Mouse (Mus musculus) embryonic facial prominence, embryonic 10.5 days (tissue): ENCODE results near the gene Gm6993. TPM values are rescaled to one million over a fixed set of nuclear protein-coding genes. Genes with fewer than 3 reads are reported as not detected.
A peak's percentile ranks its signal among the peaks of the same experiment; 100 is the strongest.

Experiments
- DNase-seq: peaks from one replicate; pipeline ENCODE4 v3.0.0-alpha.2; 2017; ENCODE audit warnings: low spot score
- H3K27ac ChIP-seq: fragments of 300-500 bp; sonication (generic); replicated peaks from 2 replicates; pipeline ENCODE4 v1.5.1; 2016; ENCODE audit warnings: mild to moderate bottlenecking
- H3K27me3 ChIP-seq: fragments of 300-500 bp; sonication (generic); replicated peaks from 2 replicates; pipeline ENCODE4 v1.6.1; 2016; ENCODE audit warnings: low read depth, mild to moderate bottlenecking; ENCODE audit not compliant: poor library complexity, severe bottlenecking
- H3K36me3 ChIP-seq: fragments of 300-500 bp; sonication (generic); replicated peaks from 2 replicates; pipeline ENCODE4 v1.6.1; 2016; ENCODE audit warnings: mild to moderate bottlenecking, moderate library complexity
- H3K4me1 ChIP-seq: fragments of 300-500 bp; sonication (generic); 2 replicates; pipeline ENCODE4 v1.6.1; 2016
- H3K4me3 ChIP-seq: fragments of 300-500 bp; sonication (generic); 2 replicates; pipeline ENCODE4 v1.5.1; 2016; ENCODE audit warnings: mild to moderate bottlenecking, moderate library complexity
- H3K9me3 ChIP-seq: fragments of 300-500 bp; sonication (generic); 2 replicates; pipeline ENCODE4 v1.6.1; 2016; ENCODE audit warnings: mild to moderate bottlenecking
- WGBS: fragments of 180-500 bp; shearing (Covaris S2); methylation state at CpG from one replicate; pipeline ENCODE4 v1.1.7; 2016; 5-methylcytosine and 5-hydroxymethylcytosine counted together
- polyA plus RNA-seq: library from polyadenylated mRNA; unstranded; fragments of >200 nt; fragmentation: Nextera tagmentation; extraction: Ambion mirVana; gene quantifications from 2 replicates; pipeline ENCODE4 v1.2.1, GENCODE M21; 2016

Gm6993 gene
- polyA plus RNA-seq, 1 experiment from 2014 or later = not detected

GRCm38 (mm10) chr12:31244001-31244400 is 3.4 kb downstream of the Gm6993 start:
- H3K4me1 ChIP-seq = peaks cover 26% of the 10 kb centered on the region
- no peak overlapping the region for H3K4me3 ChIP-seq
- DNase-seq = no peak
- no peaks in the 10 kb centered on the region for H3K36me3 ChIP-seq
- no peak overlapping the region for H3K27ac ChIP-seq
- no peaks in the 10 kb centered on the region for H3K27me3 ChIP-seq
- WGBS = 93% methylated on average over 2 of the region's 2 CpGs
- H3K9me3 ChIP-seq = no peaks in the 10 kb centered on the region

- 88% methylated on average over 3 of the region's 3 CpGs for WGBS
- Histone ChIP-seq H3K9me3 (no peaks in the 10 kb centered on the region), H3K4me1 (peaks cover 23% of the 10 kb centered on the region), H3K4me3 (no peak overlapping the region), H3K27ac (no peak overlapping the region), H3K27me3 (no peaks in the 10 kb centered on the region), H3K36me3 (no peaks in the 10 kb centered on the region)
- DNase-seq = no peak
Observed at GRCm38 (mm10) chr12:31244691-31245090, 4.1 kb downstream of the Gm6993 start.

- DNase-seq = no peak
- no peaks in the 10 kb centered on the region for H3K36me3 ChIP-seq
- no peaks in the 10 kb centered on the region for H3K27me3 ChIP-seq
- no peaks in the 10 kb centered on the region for H3K9me3 ChIP-seq
- H3K4me1 ChIP-seq = peaks cover 22% of the 10 kb centered on the region
- H3K4me3 ChIP-seq = no peak overlapping the region
- H3K27ac ChIP-seq = no peak overlapping the region
- WGBS = 59% methylated on average over 3 of the region's 3 CpGs
Observed at GRCm38 (mm10) chr12:31246153-31246552, 5.6 kb downstream of the Gm6993 start.

- H3K9me3 ChIP-seq = no peaks in the 10 kb centered on the region
- 41% methylated on average over 3 of the region's 3 CpGs for WGBS
- DNase-seq = no peak
- H3K27ac ChIP-seq = no peak overlapping the region
- peaks cover 22% of the 10 kb centered on the region for H3K4me1 ChIP-seq
- H3K4me3 ChIP-seq = no peak overlapping the region
- no peaks in the 10 kb centered on the region for H3K27me3 ChIP-seq
- no peaks in the 10 kb centered on the region for H3K36me3 ChIP-seq
Observed at GRCm38 (mm10) chr12:31246615-31247014, 6.0 kb downstream of the Gm6993 start.

- H3K9me3 ChIP-seq = no peaks in the 10 kb centered on the region
- WGBS = 36% methylated on average over 3 of the region's 3 CpGs
- H3K4me3 ChIP-seq = no peak overlapping the region
- H3K27ac ChIP-seq = no peak overlapping the region
- H3K36me3 ChIP-seq = no peaks in the 10 kb centered on the region
- H3K4me1 ChIP-seq = peaks cover 22% of the 10 kb centered on the region
- H3K27me3 ChIP-seq = no peaks in the 10 kb centered on the region
- no peak for DNase-seq
Observed at GRCm38 (mm10) chr12:31248165-31248564, 7.6 kb downstream of the Gm6993 start.

- Histone ChIP-seq H3K4me1 (peaks cover 22% of the 10 kb centered on the region), H3K36me3 (no peaks in the 10 kb centered on the region), H3K9me3 (no peaks in the 10 kb centered on the region), H3K4me3 (no peak overlapping the region), H3K27ac (no peak overlapping the region), H3K27me3 (no peaks in the 10 kb centered on the region)
- WGBS = 40% methylated on average over 10 of the region's 10 CpGs
- DNase-seq = no peak
Observed at GRCm38 (mm10) chr12:31248681-31249080, 8.1 kb downstream of the Gm6993 start.

GRCm38 (mm10) chr12:31252259-31252658 is 11.7 kb downstream of the Gm6993 start:
- DNase-seq = no peak
- Histone ChIP-seq H3K4me3 (no peak overlapping the region), H3K36me3 (no peaks in the 10 kb centered on the region), H3K27ac (no peak overlapping the region), H3K9me3 (no peaks in the 10 kb centered on the region), H3K4me1 (peaks cover 13% of the 10 kb centered on the region), H3K27me3 (no peaks in the 10 kb centered on the region)
- WGBS = 68% methylated on average over 4 of the region's 4 CpGs

- H3K4me1 ChIP-seq = peaks cover 2% of the 10 kb centered on the region; the same call in 1 of the 2 replicates
- no peaks in the 10 kb centered on the region for H3K36me3 ChIP-seq
- H3K4me3 ChIP-seq = no peak overlapping the region
- H3K9me3 ChIP-seq = no peaks in the 10 kb centered on the region
- 0 out of 2 replicates have a peak, but pooled peaks cover under 1% of the 10 kb centered on the region for H3K27me3 ChIP-seq
- no peak overlapping the region for H3K27ac ChIP-seq
- WGBS = 84% methylated on average over 8 of the region's 8 CpGs
- DNase-seq = no peak
Observed at GRCm38 (mm10) chr12:31254978-31255377, 14.4 kb downstream of the Gm6993 start.

- H3K9me3 ChIP-seq = no peaks in the 10 kb centered on the region
- H3K27ac ChIP-seq = no peak overlapping the region
- peaks cover 3% of the 10 kb centered on the region; the same call in 1 of the 2 replicates for H3K27me3 ChIP-seq
- H3K4me1 ChIP-seq = no peaks in the 10 kb centered on the region
- 76% methylated on average over 9 of the region's 9 CpGs for WGBS
- no peak for DNase-seq
- H3K36me3 ChIP-seq = no peaks in the 10 kb centered on the region
- H3K4me3 ChIP-seq = no peak overlapping the region
Observed at GRCm38 (mm10) chr12:31256121-31256903, 15.7 kb downstream of the Gm6993 start.

- H3K27me3 ChIP-seq = peaks cover 50% of the 10 kb centered on the region
Observed at GRCm38 (mm10) chr12:31261882-31262281, 21.3 kb downstream of the Gm6993 start.

GRCm38 (mm10) chr12:31263921-31264320 is 23.4 kb downstream of the Gm6993 start:
- 24% methylated on average over 7 of the region's 7 CpGs for whole genome bisulfite sequencing
- Histone ChIP-seq H3K9me3 (no peaks in the 10 kb centered on the region), H3K4me1 (peaks cover 56% of the 10 kb centered on the region), H3K27me3 (peaks cover 62% of the 10 kb centered on the region), H3K36me3 (peaks cover 9% of the 10 kb centered on the region), H3K27ac (no peak overlapping the region), H3K4me3 (peak overlapping the region; percentile 77)
- DNase-seq = no peak

More at GRCm38 (mm10) chr12:31261882-31262281, 21.3 kb downstream of the Gm6993 start:
- H3K4me1 ChIP-seq = peaks cover 38% of the 10 kb centered on the region
- H3K36me3 ChIP-seq = no peaks in the 10 kb centered on the region
- H3K4me3 ChIP-seq = no peak overlapping the region
- no peak for DNase-seq
- H3K9me3 ChIP-seq = no peaks in the 10 kb centered on the region
- 87% methylated on average over 3 of the region's 3 CpGs for WGBS
- no peak overlapping the region for H3K27ac ChIP-seq

- Histone ChIP-seq H3K36me3 (peaks cover 21% of the 10 kb centered on the region), H3K9me3 (no peaks in the 10 kb centered on the region), H3K27me3 (peaks cover 60% of the 10 kb centered on the region), H3K4me3 (peak within 1 kb of the TSS; percentile 77), H3K27ac (peak within 1 kb of the TSS; percentile 88), H3K4me1 (peaks cover 63% of the 10 kb centered on the region)
- DNase-seq = peak; percentile 84
- WGBS = under 1% methylated on average over 39 of the region's 39 CpGs
Observed at GRCm38 (mm10) chr12:31265005-31265721, 24.6 kb downstream of the Gm6993 start, which contains the start of gene Lamb1. Lamb1 (plus strand) TSS chr12:31265234.
